Mouse (Mus musculus) hindbrain, postnatal 0 days (tissue): Measurements from ENCODE around the gene Rnf5. TPM values are rescaled to one million over a fixed set of nuclear protein-coding genes. Genes with fewer than 3 reads are reported as not detected.

ENCODE experiments used
- ATAC-seq: fragments of 200-750 bp; cut with Nextera tagmentation; 2 replicates; pipeline ENCODE4 v1.8.0; 2017; ENCODE audit warnings: mild to moderate bottlenecking, moderate TSS enrichment, moderate library complexity
- DNase-seq: peaks from one replicate; pipeline ENCODE4 v3.0.0-alpha.2; 2015; ENCODE audit warnings: low spot score
- H3K27ac ChIP-seq: fragments of 300-500 bp; sonication (generic); 2 replicates; pipeline ENCODE4 v1.5.1; 2014; ENCODE audit warnings: mild to moderate bottlenecking
- H3K27me3 ChIP-seq: fragments of 300-500 bp; sonication (generic); 2 replicates; pipeline ENCODE4 v1.6.1; 2014; ENCODE audit warnings: low read length, mixed read lengths; ENCODE audit not compliant: insufficient read depth
- H3K36me3 ChIP-seq: fragments of 300-500 bp; sonication (generic); 2 replicates; pipeline ENCODE4 v1.6.1; 2014; ENCODE audit warnings: low read length, mixed read lengths; ENCODE audit not compliant: insufficient read depth
- H3K4me1 ChIP-seq: fragments of 300-500 bp; sonication (generic); 2 replicates; pipeline ENCODE4 v1.6.1; 2014; ENCODE audit warnings: antibody characterized with exemption, low read length, mixed read lengths; ENCODE audit not compliant: insufficient read depth
- H3K4me2 ChIP-seq: fragments of 300-500 bp; sonication (generic); 2 replicates; pipeline ENCODE4 v1.6.1; 2014; ENCODE audit warnings: low read depth, mild to moderate bottlenecking, low read length, moderate library complexity, mixed read lengths
- H3K4me3 ChIP-seq: fragments of 300-500 bp; sonication (generic); 2 replicates; pipeline ENCODE4 v1.5.1; 2014; ENCODE audit warnings: low read length
- H3K9ac ChIP-seq: fragments of 300-500 bp; sonication (generic); replicated peaks from 2 replicates; pipeline ENCODE4 v1.6.1; 2014; ENCODE audit warnings: mild to moderate bottlenecking, low read length, moderate library complexity, mixed read lengths
- H3K9me3 ChIP-seq: fragments of 300-500 bp; sonication (generic); 2 replicates; pipeline ENCODE4 v1.6.1; 2016; ENCODE audit warnings: low read length, mixed read lengths
- CTCF ChIP-seq: IDR thresholded peaks from 2 replicates; pipeline ENCODE4 v1.5.1; 2016; ENCODE audit warnings: antibody characterized with exemption, control low read depth, low read depth
- WGBS: fragments of 180-500 bp; shearing (Covaris S2); extraction: QIAGEN DNeasy Blood & Tissue Kit; methylation state at CpG from one replicate; pipeline ENCODE4 v1.1.7; 2014; 5-methylcytosine and 5-hydroxymethylcytosine counted together
- polyA plus RNA-seq: library from polyadenylated mRNA; unstranded; fragments of >200 nt; fragmentation: Nextera tagmentation; extraction: Ambion mirVana; gene quantifications from 2 replicates; pipeline ENCODE4 v1.2.1, GENCODE M21; 2015
- total RNA-seq: library from RNA; depleted of rRNA; stranded (reverse); fragments of >200 nt; gene quantifications from 2 replicates; pipeline ENCODE4 v1.2.3, GENCODE M21; 2014

Rnf5 gene
- total and polyA plus RNA-seq, 2 experiments from 2014 or later, result 61.9 to 223 TPM

- no peak overlapping the region for H3K9ac ChIP-seq
- TF ChIP-seq CTCF, result no peak
- DNase-seq, result no peak
- no peaks in the 10 kb centered on the region for H3K9me3 ChIP-seq
- H3K36me3 ChIP-seq, result no peaks in the 10 kb centered on the region
- H3K4me3 ChIP-seq, result no peak overlapping the region
- no peak for ATAC-seq
- H3K27me3 ChIP-seq, result no peaks in the 10 kb centered on the region
- no peaks in the 10 kb centered on the region for H3K4me1 ChIP-seq
- 71% methylated on average over 9 of the region's 9 CpGs for WGBS
- no peak overlapping the region for H3K4me2 ChIP-seq
- H3K27ac ChIP-seq, result no peak overlapping the region
Measured at GRCm38 (mm10) chr17:34567311-34567710, 36.2 kb downstream of the Rnf5 start.

GRCm38 (mm10) chr17:34564796-34565195, 38.7 kb downstream of the Rnf5 start:
- WGBS, result 61% methylated on average over 3 of the region's 3 CpGs
- Histone ChIP-seq H3K36me3 (no peaks in the 10 kb centered on the region), H3K9ac (no peak overlapping the region), H3K9me3 (no peaks in the 10 kb centered on the region), H3K27ac (peak overlapping the region; percentile 60), H3K27me3 (no peaks in the 10 kb centered on the region), H3K4me2 (0 out of 2 replicates have a peak overlapping the region, but pooled peaks have one; percentile 8), H3K4me1 (no peaks in the 10 kb centered on the region), H3K4me3 (no peak overlapping the region)
- ATAC-seq (0 out of 2 replicates have a peak, but pooled peaks have one; percentile 22), DNase-seq (no peak)
- TF ChIP-seq CTCF, result no peak

GRCm38 (mm10) chr17:34564003-34564421, 39.5 kb downstream of the Rnf5 start, which contains the start of gene Notch4:
Notch4 (plus strand) TSS chr17:34564268.
- TF ChIP-seq CTCF, result no peak
- Histone ChIP-seq H3K36me3 (no peaks in the 10 kb centered on the region), H3K27ac (peak within 1 kb of the TSS; percentile 60), H3K27me3 (no peaks in the 10 kb centered on the region), H3K4me2 (peak within 1 kb of the TSS; percentile 8; the same call in 1 of the 2 replicates), H3K4me3 (no peak within 1 kb of the TSS), H3K9me3 (no peaks in the 10 kb centered on the region), H3K9ac (no peak within 1 kb of the TSS), H3K4me1 (no peaks in the 10 kb centered on the region)
- DNase-seq (no peak), ATAC-seq (no peak)
- WGBS, result 12% methylated on average over 6 of the region's 6 CpGs

GRCm38 (mm10) chr17:34563354-34563753, 40.1 kb downstream of the Rnf5 start:
- no peak overlapping the region for H3K4me2 ChIP-seq
- H3K27me3 ChIP-seq, result no peaks in the 10 kb centered on the region
- DNase-seq (no peak), ATAC-seq (no peak)
- H3K9me3 ChIP-seq, result no peaks in the 10 kb centered on the region
- H3K4me3 ChIP-seq, result no peak overlapping the region
- no peak overlapping the region for H3K27ac ChIP-seq
- H3K4me1 ChIP-seq, result no peaks in the 10 kb centered on the region
- 79% methylated on average over 11 of the region's 11 CpGs for WGBS
- H3K36me3 ChIP-seq, result no peaks in the 10 kb centered on the region
- no peak for TF ChIP-seq CTCF
- H3K9ac ChIP-seq, result no peak overlapping the region

GRCm38 (mm10) chr17:34562595-34562994, 40.9 kb downstream of the Rnf5 start:
- ATAC-seq, result no peak
- 72% methylated on average over 3 of the region's 3 CpGs for WGBS
- H3K36me3 ChIP-seq, result no peaks in the 10 kb centered on the region

GRCm38 (mm10) chr17:34561200-34561599, 42.3 kb downstream of the Rnf5 start:
- no peak overlapping the region for H3K4me2 ChIP-seq
- DNase-seq, result peak; percentile 11

More at GRCm38 (mm10) chr17:34562595-34562994, 40.9 kb downstream of the Rnf5 start:
- Histone ChIP-seq H3K4me2 (no peak overlapping the region), H3K27ac (no peak overlapping the region), H3K9me3 (no peaks in the 10 kb centered on the region), H3K4me3 (no peak overlapping the region), H3K9ac (no peak overlapping the region), H3K4me1 (no peaks in the 10 kb centered on the region), H3K27me3 (no peaks in the 10 kb centered on the region)
- no peak for TF ChIP-seq CTCF
- no peak for DNase-seq

GRCm38 (mm10) chr17:34560438-34560837, 43.1 kb downstream of the Rnf5 start:
- Histone ChIP-seq H3K36me3 (no peaks in the 10 kb centered on the region), H3K9me3 (no peaks in the 10 kb centered on the region), H3K27me3 (no peaks in the 10 kb centered on the region), H3K27ac (no peak overlapping the region), H3K4me3 (no peak overlapping the region), H3K4me1 (no peaks in the 10 kb centered on the region), H3K9ac (no peak overlapping the region), H3K4me2 (no peak overlapping the region)
- TF ChIP-seq CTCF, result no peak
- ATAC-seq (no peak), DNase-seq (no peak)
- 94% methylated on average over 6 of the region's 6 CpGs for WGBS

More at GRCm38 (mm10) chr17:34561200-34561599, 42.3 kb downstream of the Rnf5 start:
- no peak overlapping the region for H3K4me3 ChIP-seq
- H3K9ac ChIP-seq, result no peak overlapping the region
- no peak overlapping the region for H3K27ac ChIP-seq
- H3K36me3 ChIP-seq, result no peaks in the 10 kb centered on the region
- 51% methylated on average over 8 of the region's 8 CpGs for WGBS
- TF ChIP-seq CTCF, result no peak
- no peaks in the 10 kb centered on the region for H3K9me3 ChIP-seq
- no peaks in the 10 kb centered on the region for H3K27me3 ChIP-seq
- ATAC-seq, result no peak
- no peaks in the 10 kb centered on the region for H3K4me1 ChIP-seq
